Mouse (Mus musculus): Measurements from ENCODE around the gene Med27.

GRCm38 (mm10) chr2:29439396-29439795 is 92.8 kb downstream of the Med27 start:
- no peak for TF ChIP-seq CTCF (IDR thresholded peaks at IDR 0.05; ENCODE audit: borderline replicate concordance, control insufficient read depth, extremely low read depth, insufficient read depth, low read length, poor library complexity)
- no peak for TF ChIP-seq POLR2A (IDR thresholded peaks at IDR 0.05; ENCODE audit: control insufficient read depth, extremely low read depth, insufficient read depth, low read length, poor library complexity)
